Mouse (Mus musculus): ENCODE results near the gene Lst1. TPM values are rescaled to one million over a fixed set of nuclear protein-coding genes. Genes with fewer than 3 reads are reported as not detected.

Gene Lst1
- polyA plus RNA-seq, 1 experiment from 2014 or later, result 25.1 TPM

GRCm38 (mm10) chr17:35193881-35194843, 5.9 kb upstream of the Lst1 start, which contains the start of gene Ltb:
Gene Ltb, plus strand, starts transcription at chr17:35194439.
- no peak within 1 kb of the TSS for H3K27ac ChIP-seq
- peak within 1 kb of the TSS; percentile 47 for H3K4me3 ChIP-seq (replicated peaks)
- peaks cover 15% of the 10 kb centered on the region for H3K27me3 ChIP-seq (replicated peaks)
- ATAC-seq (ENCODE audit: insufficient read depth, low FRiP score, low read depth), result no peak
- WGBS, result 54% methylated on average over 28 of the region's 28 CpGs
- H3K4me2 ChIP-seq, result peak within 1 kb of the TSS; percentile 93
- peaks cover 15% of the 10 kb centered on the region; the same call in 1 of the 2 replicates for H3K4me1 ChIP-seq
- no peaks in the 10 kb centered on the region for H3K9me3 ChIP-seq
- H3K9ac ChIP-seq, result no peak within 1 kb of the TSS
- H3K36me3 ChIP-seq, result no peaks in the 10 kb centered on the region

- peaks cover 11% of the 10 kb centered on the region for H3K27me3 ChIP-seq (replicated peaks)
- no peak overlapping the region for H3K4me2 ChIP-seq
- no peak overlapping the region; the same call in 1 of the 2 replicates for H3K27ac ChIP-seq
- no peak overlapping the region for H3K9ac ChIP-seq
- H3K4me3 ChIP-seq (replicated peaks), result no peak overlapping the region
- H3K36me3 ChIP-seq, result no peaks in the 10 kb centered on the region
- 86% methylated on average over 5 of the region's 5 CpGs for WGBS
- no peaks in the 10 kb centered on the region for H3K9me3 ChIP-seq
- H3K4me1 ChIP-seq, result peaks cover 15% of the 10 kb centered on the region; the same call in 1 of the 2 replicates
- no peak for ATAC-seq (ENCODE audit: insufficient read depth, low FRiP score, low read depth)
Observed at GRCm38 (mm10) chr17:35192924-35193323, 4.7 kb upstream of the Lst1 start.

- no peak overlapping the region for H3K27ac ChIP-seq
- no peaks in the 10 kb centered on the region for H3K9me3 ChIP-seq
- H3K27me3 ChIP-seq (replicated peaks), result peaks cover 11% of the 10 kb centered on the region
- ATAC-seq (ENCODE audit: insufficient read depth, low FRiP score, low read depth), result no peak
- H3K4me3 ChIP-seq (replicated peaks), result no peak overlapping the region
- no peaks in the 10 kb centered on the region for H3K36me3 ChIP-seq
- H3K4me2 ChIP-seq, result no peak overlapping the region
- H3K9ac ChIP-seq, result no peak overlapping the region
- WGBS, result 61% methylated on average over 2 of the region's 2 CpGs
- H3K4me1 ChIP-seq, result peaks cover 16% of the 10 kb centered on the region
Observed at GRCm38 (mm10) chr17:35191723-35192122, 3.5 kb upstream of the Lst1 start.

GRCm38 (mm10) chr17:35190096-35190495, 1.9 kb upstream of the Lst1 start:
- H3K9ac ChIP-seq, result no peak overlapping the region
- no peak for ATAC-seq (ENCODE audit: insufficient read depth, low FRiP score, low read depth)
- no peak overlapping the region for H3K27ac ChIP-seq
- H3K27me3 ChIP-seq (replicated peaks), result peaks cover 3% of the 10 kb centered on the region
- H3K4me1 ChIP-seq, result peaks cover 15% of the 10 kb centered on the region
- no peaks in the 10 kb centered on the region for H3K9me3 ChIP-seq
- H3K4me2 ChIP-seq, result no peak overlapping the region
- H3K36me3 ChIP-seq, result no peaks in the 10 kb centered on the region
- H3K4me3 ChIP-seq (replicated peaks), result no peak overlapping the region
- 69% methylated on average over 4 of the region's 4 CpGs for WGBS

GRCm38 (mm10) chr17:35189186-35189585, 947 bp upstream of the Lst1 start:
- Histone ChIP-seq H3K4me1 (peaks cover 9% of the 10 kb centered on the region), H3K9ac (no peak overlapping the region), H3K36me3 (no peaks in the 10 kb centered on the region), H3K4me2 (no peak overlapping the region), H3K4me3 (replicated peaks) (no peak overlapping the region), H3K9me3 (no peaks in the 10 kb centered on the region), H3K27me3 (replicated peaks) (no peaks in the 10 kb centered on the region), H3K27ac (no peak overlapping the region)
- WGBS, result 54% methylated on average over 1 of the region's 1 CpGs
- ATAC-seq (ENCODE audit: insufficient read depth, low FRiP score, low read depth), result no peak

- Histone ChIP-seq H3K4me2 (no peak overlapping the region; the same call in 1 of the 2 replicates), H3K9ac (no peak overlapping the region), H3K4me1 (peaks cover 9% of the 10 kb centered on the region), H3K9me3 (no peaks in the 10 kb centered on the region), H3K36me3 (no peaks in the 10 kb centered on the region), H3K4me3 (replicated peaks) (no peak overlapping the region), H3K27me3 (replicated peaks) (no peaks in the 10 kb centered on the region), H3K27ac (no peak overlapping the region)
- ATAC-seq (ENCODE audit: insufficient read depth, low FRiP score, low read depth), result no peak
- WGBS, result 61% methylated on average over 4 of the region's 4 CpGs
Observed at GRCm38 (mm10) chr17:35187345-35187744, 894 bp downstream of the Lst1 start.

GRCm38 (mm10) chr17:35186681-35187080, 1.6 kb downstream of the Lst1 start:
- peak; percentile 20; the same call in 1 of the 2 replicates for ATAC-seq (ENCODE audit: insufficient read depth, low FRiP score, low read depth)
- no peaks in the 10 kb centered on the region for H3K27me3 ChIP-seq (replicated peaks)
- peak overlapping the region; percentile 73 for H3K27ac ChIP-seq
- H3K9ac ChIP-seq, result no peak overlapping the region
- peak overlapping the region; percentile 58 for H3K4me2 ChIP-seq
- H3K4me1 ChIP-seq, result peaks cover 9% of the 10 kb centered on the region
- peak overlapping the region; percentile 48 for H3K4me3 ChIP-seq (replicated peaks)
- no peaks in the 10 kb centered on the region for H3K36me3 ChIP-seq
- H3K9me3 ChIP-seq, result no peaks in the 10 kb centered on the region
- 0% methylated on average over 4 of the region's 4 CpGs for WGBS

- Histone ChIP-seq H3K27ac (peak overlapping the region; percentile 73), H3K9me3 (no peaks in the 10 kb centered on the region), H3K9ac (peak overlapping the region; percentile 12; the same call in 1 of the 2 replicates), H3K36me3 (no peaks in the 10 kb centered on the region), H3K27me3 (replicated peaks) (no peaks in the 10 kb centered on the region), H3K4me2 (peak overlapping the region; percentile 58), H3K4me3 (replicated peaks) (peak overlapping the region; percentile 48), H3K4me1 (peaks cover 9% of the 10 kb centered on the region)
- WGBS, result 5% methylated on average over 18 of the region's 18 CpGs
- ATAC-seq (ENCODE audit: insufficient read depth, low FRiP score, low read depth), result 0 out of 2 replicates have a peak, but pooled peaks have one; percentile 20
Observed at GRCm38 (mm10) chr17:35185639-35186611, 2.3 kb downstream of the Lst1 start.

- no peak for ATAC-seq (ENCODE audit: insufficient read depth, low FRiP score, low read depth)
- Histone ChIP-seq H3K4me1 (no peaks in the 10 kb centered on the region), H3K4me3 (replicated peaks) (no peak overlapping the region), H3K4me2 (no peak overlapping the region), H3K9me3 (no peaks in the 10 kb centered on the region), H3K36me3 (no peaks in the 10 kb centered on the region), H3K27ac (no peak overlapping the region), H3K27me3 (replicated peaks) (no peaks in the 10 kb centered on the region), H3K9ac (no peak overlapping the region)
- WGBS, result 88% methylated on average over 5 of the region's 5 CpGs
Observed at GRCm38 (mm10) chr17:35180093-35180492, 8.1 kb downstream of the Lst1 start.

GRCm38 (mm10) chr17:35178528-35178927, 9.7 kb downstream of the Lst1 start:
- Histone ChIP-seq H3K9me3 (no peaks in the 10 kb centered on the region), H3K4me1 (no peaks in the 10 kb centered on the region), H3K9ac (no peak overlapping the region), H3K36me3 (no peaks in the 10 kb centered on the region), H3K27ac (no peak overlapping the region), H3K4me3 (replicated peaks) (no peak overlapping the region), H3K27me3 (replicated peaks) (no peaks in the 10 kb centered on the region), H3K4me2 (no peak overlapping the region)
- ATAC-seq (ENCODE audit: insufficient read depth, low FRiP score, low read depth), result peak; percentile 87; the same call in 1 of the 2 replicates
- whole genome bisulfite sequencing, result 12% methylated on average over 5 of the region's 5 CpGs

- Histone ChIP-seq H3K27me3 (replicated peaks) (no peaks in the 10 kb centered on the region), H3K27ac (no peak within 1 kb of the TSS), H3K9ac (no peak within 1 kb of the TSS), H3K4me1 (no peaks in the 10 kb centered on the region), H3K4me3 (replicated peaks) (no peak within 1 kb of the TSS), H3K4me2 (no peak within 1 kb of the TSS), H3K9me3 (no peaks in the 10 kb centered on the region), H3K36me3 (no peaks in the 10 kb centered on the region)
- no peak for ATAC-seq (ENCODE audit: insufficient read depth, low FRiP score, low read depth)
- 48% methylated on average over 2 of the region's 2 CpGs for WGBS
Observed at GRCm38 (mm10) chr17:35175968-35176367, 12.3 kb downstream of the Lst1 start, which contains the start of gene Aif1. Gene Aif1, minus strand, starts transcription at chr17:35176068.

Data from stomach, embryonic 15.5 days (tissue).